Mouse (Mus musculus) ZHBTc4 (cell line): ENCODE results near the gene Ranbp9.
"Not testable (repeated sequence)": the region's sequence is repeated elsewhere in the genome, so short reads cannot be mapped to it uniquely, and the experiment has no call there.

ENCODE experiments used
- DNase-seq: peaks from one replicate; pipeline ENCODE4 v3.0.0-alpha.2; 2011; ENCODE audit warnings: low read depth, low spot score

Gene Ranbp9

DNA sequence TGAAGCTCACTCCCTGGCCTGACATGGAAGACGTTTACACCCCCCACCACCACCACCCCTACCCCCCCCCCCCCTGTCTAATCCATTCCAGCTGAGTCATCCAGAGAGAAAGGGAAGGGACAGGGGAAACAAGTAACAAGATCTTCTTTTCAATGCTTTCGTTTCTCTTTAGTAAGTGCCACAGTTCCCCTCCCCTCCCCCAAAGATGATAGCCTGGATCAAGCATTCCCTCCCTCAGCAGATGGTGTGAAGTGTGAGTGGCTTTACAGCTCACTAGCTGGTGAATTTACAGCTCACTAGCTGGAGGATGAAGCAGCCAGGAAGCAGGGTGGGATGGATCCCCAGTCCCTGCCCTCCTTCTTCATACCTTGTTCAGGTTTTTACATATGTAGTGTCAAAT, 15.6 kb upstream of the Ranbp9 start:
- no peak for DNase-seq

DNA sequence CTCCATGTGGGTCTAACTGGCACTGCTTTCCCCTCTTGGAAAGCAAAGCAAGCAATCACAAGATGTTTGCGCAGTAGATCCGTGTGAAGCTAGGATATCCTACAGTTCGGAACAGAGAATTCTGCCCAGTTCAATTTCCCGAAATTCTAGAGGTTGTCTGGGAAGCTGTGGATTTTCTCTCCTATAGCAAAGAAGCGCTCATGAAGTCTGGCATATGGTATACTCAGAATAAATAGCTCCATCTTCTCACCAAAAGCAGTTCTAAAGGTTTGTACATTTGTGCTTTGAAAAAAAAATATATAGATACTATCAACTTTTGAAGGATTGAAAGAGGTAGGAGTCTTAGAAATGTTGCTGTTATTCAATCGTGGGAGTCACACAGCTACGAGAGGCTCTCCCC, 14.6 kb upstream of the Ranbp9 start:
- DNase-seq, result no peak

GRCm38 (mm10) chr13:43493725-43494124, 12.6 kb upstream of the Ranbp9 start:
- DNase-seq, result no peak

GRCm38 (mm10) chr13:43493058-43493481, 12.0 kb upstream of the Ranbp9 start:
- DNase-seq, result no peak

DNA sequence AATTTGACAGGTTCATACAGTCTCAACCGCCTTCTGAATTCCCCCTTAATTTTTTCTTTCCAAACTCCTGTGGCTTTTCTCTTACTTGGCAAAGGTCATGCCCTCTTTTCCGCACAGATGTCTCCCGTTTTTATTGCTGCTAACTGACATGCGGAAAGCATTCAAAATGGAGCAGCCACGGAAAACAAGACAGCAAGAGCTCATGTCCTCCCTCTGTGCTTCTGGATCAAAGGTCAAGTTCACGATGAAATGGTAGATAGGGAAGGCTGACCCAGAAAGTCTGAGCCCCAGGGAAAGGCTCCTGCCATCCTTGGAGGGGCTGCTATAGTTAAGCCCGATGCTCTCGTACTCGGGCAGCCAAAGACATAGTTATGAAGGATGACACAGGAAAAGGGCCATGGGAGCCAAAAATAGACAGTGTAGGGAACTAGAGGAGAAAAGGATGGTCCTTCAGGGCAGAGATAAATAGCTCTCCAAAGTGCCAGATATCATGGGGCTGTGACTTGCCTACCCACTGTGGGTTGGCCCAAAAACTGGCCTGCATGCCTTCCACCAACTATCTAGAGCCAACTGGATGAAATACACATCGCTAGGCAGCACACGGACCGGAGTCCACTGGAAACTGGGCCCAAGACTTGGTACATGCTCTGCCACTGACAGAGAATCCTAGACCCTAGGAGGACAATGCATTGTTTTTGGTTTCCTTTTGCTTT, 5.6 kb upstream of the Ranbp9 start:
- no peak for DNase-seq

DNA sequence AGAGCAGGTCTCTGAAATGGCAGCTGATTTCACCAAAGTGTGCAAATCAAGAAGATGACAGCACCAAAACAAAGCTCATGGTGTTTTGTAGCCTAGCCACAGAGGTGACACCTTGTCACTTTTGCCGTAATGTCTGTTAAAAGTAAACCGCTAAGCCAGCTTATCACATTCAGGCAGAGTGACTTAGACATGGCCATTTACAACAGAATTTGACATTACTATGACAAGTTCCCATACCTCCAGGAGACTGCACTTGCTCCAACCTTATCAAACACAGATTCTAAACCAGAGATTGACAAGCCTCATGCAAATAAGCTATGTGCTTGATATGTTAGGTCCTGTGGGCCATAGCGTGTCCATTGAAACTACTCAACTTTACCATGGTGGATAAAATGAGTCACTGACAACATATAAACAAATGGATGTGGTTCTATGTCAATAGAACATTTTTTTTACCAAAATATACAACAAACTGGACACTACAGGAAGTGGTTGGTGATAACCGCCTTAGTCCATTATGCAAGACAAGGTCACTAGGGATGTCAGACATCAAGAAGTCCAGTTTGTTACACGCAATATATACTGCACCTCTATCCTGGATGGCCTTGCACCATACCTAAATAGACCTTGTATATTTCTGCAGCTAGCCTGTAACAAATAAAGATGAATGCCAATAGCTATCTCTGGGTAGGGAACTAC, 4.3 kb upstream of the Ranbp9 start:
- no peak for DNase-seq

DNA sequence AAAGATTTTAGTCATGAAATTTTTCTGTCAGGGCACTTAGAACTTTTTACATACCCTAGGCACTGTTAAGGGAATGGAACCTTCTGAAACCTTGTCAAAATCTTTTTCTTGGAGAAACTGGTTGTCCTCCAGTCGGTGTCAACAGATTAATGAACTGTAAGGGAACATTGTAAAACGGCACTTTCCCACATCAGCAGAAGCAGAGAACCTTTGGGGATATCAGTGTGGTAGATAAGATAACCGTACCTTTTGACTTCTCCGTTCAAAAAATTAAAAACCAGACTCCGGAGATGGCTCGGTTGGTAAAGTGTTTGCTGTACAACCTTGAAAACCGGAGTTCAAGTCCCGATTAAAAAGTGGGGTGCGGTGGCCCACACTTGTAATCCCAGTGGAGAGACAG, 1.7 kb upstream of the Ranbp9 start:
- no peak for DNase-seq

- no peak for DNase-seq
These were observed 770 bp upstream of the Ranbp9 start for GRCm38 (mm10) chr13:43481859-43482245.

GRCm38 (mm10) chr13:43480595-43480956, 506 bp downstream of the Ranbp9 start:
- DNase-seq, result no peak

DNA sequence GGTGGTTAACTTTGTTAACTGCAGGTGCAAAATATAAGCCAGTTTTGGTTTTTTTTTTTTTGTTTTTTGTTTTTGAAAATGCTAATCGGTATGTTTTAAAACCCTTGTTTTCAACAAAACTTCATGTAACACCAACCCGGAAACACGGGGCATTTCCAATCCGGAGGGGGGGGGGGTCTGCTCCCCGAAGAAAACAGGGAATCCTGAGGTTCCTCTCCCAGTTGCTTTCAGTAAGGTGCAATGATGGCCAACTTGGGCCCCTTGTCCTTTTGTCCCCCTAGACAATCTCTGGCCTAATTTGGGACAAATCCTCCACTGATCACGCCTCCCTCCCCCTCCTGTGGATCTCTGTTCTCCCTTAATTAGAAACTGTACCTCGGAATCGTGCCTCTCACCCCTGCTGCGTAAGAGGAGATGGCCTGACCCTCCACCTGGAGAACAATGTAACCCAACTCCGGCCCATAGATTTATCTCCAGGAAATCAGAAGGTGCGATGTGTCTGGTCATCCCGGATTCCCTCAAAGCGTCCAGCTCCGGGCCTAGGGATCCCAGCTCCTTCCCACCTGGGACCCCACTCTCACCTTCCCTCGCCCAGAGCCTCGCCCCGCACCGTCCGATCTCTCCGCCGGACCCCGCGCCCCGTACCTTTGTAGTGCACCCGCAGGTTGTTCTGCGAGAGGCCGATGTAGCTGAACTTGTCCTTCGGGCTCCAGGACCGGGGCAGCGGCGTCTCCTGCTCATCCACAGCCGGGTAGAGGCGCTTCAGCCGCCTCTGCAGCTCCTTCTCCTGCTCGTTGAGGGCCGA, 1.1 kb downstream of the Ranbp9 start:
- DNase-seq, result peak; percentile 49

- no peak for DNase-seq
These were observed 1.9 kb downstream of the Ranbp9 start for GRCm38 (mm10) chr13:43479024-43479705.

GRCm38 (mm10) chr13:43478586-43478985, 2.5 kb downstream of the Ranbp9 start:
- no peak for DNase-seq

DNA sequence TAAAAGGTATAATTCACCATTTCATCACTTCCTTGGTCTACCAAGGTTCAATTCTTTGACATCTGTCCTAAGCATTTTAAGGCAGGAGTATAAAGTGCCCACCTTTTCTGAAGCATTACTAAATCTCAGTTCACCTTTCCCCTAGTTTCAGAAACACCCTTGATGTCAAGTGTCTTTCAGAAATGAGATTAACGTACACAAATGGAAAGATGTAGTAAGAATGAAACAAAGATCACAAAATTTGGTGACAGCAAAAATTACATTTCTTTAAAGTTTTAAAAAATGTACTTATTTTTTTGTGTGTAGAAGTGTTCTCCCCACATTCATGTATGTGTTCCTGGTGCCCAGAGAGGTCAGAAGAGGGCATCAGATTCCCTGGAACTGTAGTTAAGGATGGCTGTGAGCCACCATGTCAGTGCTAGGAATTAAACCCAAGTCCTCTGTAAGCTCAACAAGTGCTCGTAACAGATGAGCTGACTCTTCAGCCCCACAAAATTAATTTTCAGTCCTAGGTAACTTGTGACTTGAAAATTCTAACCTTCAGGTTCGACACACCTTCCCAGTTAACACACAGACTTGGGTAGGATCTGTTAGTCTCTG, 3.9 kb downstream of the Ranbp9 start:
- DNase-seq, result no peak

DNA sequence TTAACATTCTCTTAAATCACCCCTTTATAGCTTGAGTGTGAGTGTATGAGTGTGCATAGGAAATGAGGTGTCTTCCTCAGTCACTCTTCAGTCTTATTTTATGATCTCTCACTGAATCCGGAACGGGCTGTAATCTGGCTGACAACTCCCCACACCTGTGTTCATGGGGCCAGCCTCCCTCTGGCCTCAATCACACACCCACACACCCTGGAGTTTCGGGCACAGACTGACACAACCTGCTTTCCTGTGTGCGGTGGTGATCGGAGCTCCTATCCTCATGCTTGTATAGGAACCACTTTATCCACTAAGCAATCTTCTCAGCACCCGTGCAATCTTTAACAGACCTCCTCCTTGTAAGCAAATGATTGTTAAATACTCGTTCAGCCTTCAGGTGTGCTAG, 4.9 kb downstream of the Ranbp9 start:
- no peak for DNase-seq

DNA sequence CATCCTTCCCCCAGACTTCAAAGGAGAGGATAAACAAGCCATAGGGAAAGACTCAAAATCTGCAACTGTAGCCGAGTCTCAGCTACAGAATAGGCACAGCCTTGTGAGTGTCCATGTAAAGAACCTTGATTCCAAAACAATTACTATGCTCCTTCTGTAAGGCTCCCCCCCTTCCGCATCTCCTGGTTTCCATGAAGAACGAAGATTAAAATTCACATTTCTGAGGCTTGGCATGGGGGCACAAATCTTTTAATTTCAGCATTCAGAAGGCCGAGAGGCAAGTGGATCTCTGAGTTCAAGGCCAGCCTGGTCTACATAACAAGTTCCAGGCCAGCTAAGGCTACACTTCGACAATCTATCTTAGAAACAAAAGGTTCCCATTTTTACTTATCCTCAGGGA, 6.4 kb downstream of the Ranbp9 start:
- no peak for DNase-seq

GRCm38 (mm10) chr13:43471861-43472260, 9.2 kb downstream of the Ranbp9 start:
- not testable (repeated sequence) for DNase-seq

DNA sequence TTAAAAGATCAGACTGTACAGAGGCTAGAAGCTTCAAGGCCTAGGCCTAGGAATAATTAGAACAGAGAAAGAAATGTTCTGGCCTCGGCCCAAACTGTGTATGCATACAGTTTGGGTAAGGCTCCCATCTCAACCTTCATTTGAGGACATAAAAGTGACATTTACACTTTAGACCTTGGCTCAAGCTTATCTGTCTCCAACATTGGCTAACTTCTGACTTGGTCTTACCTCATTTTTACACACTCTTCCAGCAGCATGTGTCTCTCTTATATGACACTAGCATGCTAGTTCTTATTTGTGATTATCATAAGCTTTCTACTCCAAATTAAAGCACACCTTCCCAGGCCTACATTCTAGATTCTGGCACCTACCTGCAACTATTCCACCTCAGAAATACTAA, 11.5 kb downstream of the Ranbp9 start:
- DNase-seq, result no peak

DNA sequence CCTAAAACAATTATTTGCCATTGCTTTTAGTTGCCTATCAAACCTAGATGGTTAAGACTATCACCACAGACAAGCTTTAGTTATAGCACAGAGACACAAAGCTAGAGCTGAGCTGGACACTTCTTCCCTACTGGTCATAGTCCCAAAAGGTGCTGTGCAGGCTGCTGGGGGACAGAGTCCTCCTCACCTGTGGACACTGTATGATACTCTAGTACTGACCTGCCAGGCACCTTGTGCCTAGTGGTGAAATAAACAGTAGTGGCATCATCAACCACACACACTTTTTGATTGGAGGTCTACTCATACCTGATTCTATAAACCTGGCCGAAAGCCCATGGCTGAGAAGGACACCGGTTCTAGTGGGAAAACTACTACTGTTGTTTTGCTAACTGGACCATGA, 16.5 kb downstream of the Ranbp9 start:
- DNase-seq, result no peak

GRCm38 (mm10) chr13:43457161-43457560, 23.9 kb downstream of the Ranbp9 start:
- no peak for DNase-seq

GRCm38 (mm10) chr13:43454431-43454830, 26.7 kb downstream of the Ranbp9 start:
- DNase-seq, result no peak

DNA sequence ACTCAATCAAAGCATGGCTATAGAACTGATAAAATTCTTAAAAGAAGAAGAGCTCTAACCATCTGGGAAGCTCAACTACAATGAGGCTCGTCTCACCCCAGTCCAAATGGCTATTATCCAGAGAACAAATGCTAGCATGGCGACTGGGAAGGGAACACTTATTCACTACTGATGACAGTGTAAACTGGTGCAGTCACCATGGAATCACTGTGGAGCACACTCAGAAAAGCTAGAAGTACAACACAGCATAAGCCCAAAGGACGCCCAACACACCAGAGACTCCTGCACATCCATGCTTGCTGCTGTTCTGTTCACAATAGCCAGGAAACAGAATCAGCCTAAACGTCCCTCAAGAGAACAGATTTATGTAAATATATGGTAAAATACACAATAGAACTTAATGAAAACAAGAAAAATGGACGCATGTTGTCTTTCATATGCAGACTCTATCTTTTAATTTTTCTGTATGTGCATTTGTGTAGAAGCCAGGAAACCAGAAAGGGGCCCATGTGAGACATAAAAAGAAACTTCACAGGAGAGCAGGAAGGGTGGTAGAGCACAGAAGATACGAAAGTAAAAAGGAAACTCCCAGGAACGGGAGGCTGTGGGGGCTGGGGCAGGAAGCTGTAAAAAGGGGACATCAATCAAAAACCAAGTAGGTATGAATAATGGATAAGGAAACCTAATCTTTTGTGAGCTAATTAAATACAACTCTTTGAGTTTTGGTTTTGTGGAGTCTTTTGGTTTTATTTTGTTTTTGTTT, 28.1 kb downstream of the Ranbp9 start:
- DNase-seq, result no peak
